Mouse (Mus musculus) embryonic fibroblast, embryonic 13.5 days (primary cell): ENCODE data around the gene Anapc2.

Experiments used
- CTCF ChIP-seq: IDR thresholded peaks from 2 replicates; pipeline ENCODE4 v1.5.1; 2011; ENCODE audit warnings: mild to moderate bottlenecking, control low read depth, low read length, moderate library complexity, borderline replicate concordance; ENCODE audit not compliant: insufficient read depth
- POLR2A ChIP-seq: IDR thresholded peaks from 2 replicates; pipeline ENCODE4 v1.6.1; 2011; ENCODE audit warnings: low read depth, mild to moderate bottlenecking, control low read depth, low read length, moderate library complexity

GRCm38 (mm10) chr2:25246183-25247072 lies 25.9 kb upstream of the Anapc2 start, which contains the start of gene AL732309.1:
- TF ChIP-seq POLR2A (no peak), CTCF (no peak)
